Mouse (Mus musculus) limb, embryonic 15.5 days (tissue): Measurements from ENCODE around the gene H1f0. TPM values are rescaled to one million over a fixed set of nuclear protein-coding genes. Genes with fewer than 3 reads are reported as not detected.

Source experiments
- ATAC-seq: fragments of 200-750 bp; cut with Nextera tagmentation; 2 replicates; pipeline ENCODE4 v1.8.0; 2017; ENCODE audit warnings: low read depth, moderate TSS enrichment; ENCODE audit not compliant: insufficient number of reproducible peaks, low FRiP score, low TSS enrichment
- H3K27ac ChIP-seq: fragments of 300-500 bp; sonication (generic); 2 replicates; pipeline ENCODE4 v1.5.1; 2015; ENCODE audit warnings: moderate library complexity, mild to moderate bottlenecking, inconsistent platforms
- H3K27me3 ChIP-seq: fragments of 300-500 bp; sonication (generic); 2 replicates; pipeline ENCODE4 v1.6.1; 2015; ENCODE audit warnings: inconsistent platforms
- H3K36me3 ChIP-seq: fragments of 300-500 bp; sonication (generic); 2 replicates; pipeline ENCODE4 v1.6.1; 2015; ENCODE audit warnings: inconsistent platforms
- H3K4me1 ChIP-seq: fragments of 300-500 bp; sonication (generic); 2 replicates; pipeline ENCODE4 v1.6.1; 2015; ENCODE audit warnings: inconsistent platforms
- H3K4me2 ChIP-seq: fragments of 300-500 bp; sonication (generic); 2 replicates; pipeline ENCODE4 v1.6.1; 2015; ENCODE audit warnings: mild to moderate bottlenecking, inconsistent platforms
- H3K4me3 ChIP-seq: fragments of 300-500 bp; sonication (generic); 2 replicates; pipeline ENCODE4 v1.5.1; 2015; ENCODE audit warnings: mild to moderate bottlenecking, inconsistent platforms
- H3K9ac ChIP-seq: fragments of 300-500 bp; sonication (generic); 2 replicates; pipeline ENCODE4 v1.6.1; 2015; ENCODE audit warnings: inconsistent platforms
- H3K9me3 ChIP-seq: fragments of 300-500 bp; sonication (generic); 2 replicates; pipeline ENCODE4 v1.6.1; 2016; ENCODE audit warnings: inconsistent platforms
- WGBS: fragments of 180-500 bp; shearing (Covaris S2); methylation state at CpG from one replicate; pipeline ENCODE4 v1.1.7; 2015; 5-methylcytosine and 5-hydroxymethylcytosine counted together
- polyA plus RNA-seq: library from polyadenylated mRNA; unstranded; fragments of >200 nt; fragmentation: Nextera tagmentation; extraction: Ambion mirVana; gene quantifications from 2 replicates; pipeline ENCODE4 v1.2.1, GENCODE M21; 2015

H1f0 gene
- 487 and 628 TPM in 2 replicates for polyA plus RNA-seq

DNA sequence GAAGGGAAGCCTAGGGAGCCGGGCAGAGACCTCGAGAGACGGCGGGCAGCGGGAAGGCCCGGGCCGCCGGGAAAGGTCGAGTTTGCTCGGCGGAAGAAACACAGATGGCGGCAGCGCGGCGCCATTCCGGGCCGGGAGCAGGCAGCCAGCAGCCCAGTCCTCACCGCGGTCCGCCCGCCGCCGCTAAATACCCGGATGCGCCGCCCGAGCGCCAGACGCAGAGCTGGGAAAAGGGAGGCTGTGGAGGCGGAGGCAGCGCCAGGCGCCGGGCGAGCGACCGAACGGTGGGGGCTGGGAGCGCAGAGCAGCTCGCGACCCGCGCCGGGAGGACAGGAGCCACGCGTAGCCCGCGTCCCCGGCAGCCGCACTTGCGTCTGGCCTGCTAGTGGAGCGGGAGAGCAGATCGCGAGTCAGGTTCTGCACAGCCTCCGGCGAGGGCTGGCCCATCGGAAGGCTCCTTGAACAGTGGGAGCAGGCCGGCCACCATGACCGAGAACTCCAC is at the start of gene H1f0:
TSS of gene H1f0 (plus strand) at position 214 of the 502 bp plus-strand sequence.
- peak within 1 kb of the TSS; percentile 95 for H3K9ac ChIP-seq
- H3K27ac ChIP-seq, result peak within 1 kb of the TSS; percentile 98
- H3K4me2 ChIP-seq, result peak within 1 kb of the TSS; percentile 95
- no peaks in the 10 kb centered on the region for H3K27me3 ChIP-seq
- no peaks in the 10 kb centered on the region for H3K36me3 ChIP-seq
- peak; percentile 77 for ATAC-seq
- 0% methylated on average over 49 of the region's 58 CpGs for WGBS
- H3K9me3 ChIP-seq, result no peaks in the 10 kb centered on the region
- peak within 1 kb of the TSS; percentile 79 for H3K4me3 ChIP-seq
- H3K4me1 ChIP-seq, result peaks cover 34% of the 10 kb centered on the region

GRCm38 (mm10) chr15:78978875-78979274 is 49.4 kb upstream of the H1f0 start:
- 0 out of 2 replicates have a peak overlapping the region, but pooled peaks have one; percentile 14 for H3K9ac ChIP-seq
- H3K27me3 ChIP-seq, result no peaks in the 10 kb centered on the region
- no peak overlapping the region for H3K4me2 ChIP-seq

GRCm38 (mm10) chr15:78980084-78980483 is 48.2 kb upstream of the H1f0 start:
- no peaks in the 10 kb centered on the region for H3K27me3 ChIP-seq
- H3K27ac ChIP-seq, result no peak overlapping the region
- 81% methylated on average over 4 of the region's 4 CpGs for WGBS
- peaks cover 49% of the 10 kb centered on the region for H3K4me1 ChIP-seq
- no peak overlapping the region for H3K4me2 ChIP-seq
- no peak overlapping the region for H3K4me3 ChIP-seq
- ATAC-seq, result no peak
- no peaks in the 10 kb centered on the region for H3K9me3 ChIP-seq
- no peak overlapping the region for H3K9ac ChIP-seq
- H3K36me3 ChIP-seq, result no peaks in the 10 kb centered on the region

More at GRCm38 (mm10) chr15:78978875-78979274, 49.4 kb upstream of the H1f0 start:
- Histone ChIP-seq H3K9me3 (no peaks in the 10 kb centered on the region), H3K4me1 (peaks cover 36% of the 10 kb centered on the region), H3K4me3 (no peak overlapping the region), H3K27ac (peak overlapping the region; percentile 65), H3K36me3 (no peaks in the 10 kb centered on the region)
- 6% methylated on average over 4 of the region's 4 CpGs for WGBS
- ATAC-seq, result 0 out of 2 replicates have a peak, but pooled peaks have one; percentile 37

DNA sequence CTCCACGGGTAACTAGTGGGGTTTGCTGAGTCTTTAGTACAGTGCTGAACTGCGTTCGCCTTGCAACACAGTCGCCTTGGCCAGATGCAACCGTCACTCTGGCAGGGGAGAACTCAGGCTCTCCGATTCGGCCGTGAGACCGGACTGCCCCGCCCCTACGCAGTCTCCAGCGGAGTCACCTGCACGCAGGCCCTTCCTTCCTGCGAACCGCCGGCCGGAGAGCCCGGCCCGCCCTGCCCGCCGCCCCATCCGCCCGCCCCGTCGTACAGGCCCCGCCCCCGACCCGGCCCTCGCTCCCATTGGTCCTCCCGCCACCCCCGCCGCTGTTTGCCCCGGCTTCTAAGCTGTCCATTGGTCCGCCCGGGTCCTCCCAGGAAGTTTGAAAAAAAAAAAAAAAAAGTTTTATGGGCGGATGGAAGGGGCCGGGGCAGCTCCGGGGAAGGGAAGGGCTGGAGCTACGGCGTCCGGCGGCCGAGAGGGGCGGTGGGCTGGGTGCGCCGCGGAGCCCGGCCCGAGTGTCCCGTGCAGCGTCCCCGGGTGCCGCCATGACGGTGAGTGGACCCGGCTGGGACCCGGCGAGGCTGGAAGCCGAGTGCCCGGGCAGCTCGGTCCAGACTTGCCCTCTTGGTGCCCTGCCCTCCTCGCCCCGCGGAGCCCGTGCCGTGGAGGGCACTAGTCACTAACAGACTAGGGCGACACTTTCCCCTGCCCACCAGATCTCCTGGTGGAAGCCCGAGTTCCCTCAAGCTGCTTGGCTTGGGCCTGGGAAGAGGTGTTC is 45.4 kb upstream of the H1f0 start:
- H3K27ac ChIP-seq, result peak overlapping the region; percentile 96
- WGBS, result under 1% methylated on average over 67 of the region's 67 CpGs
- H3K9me3 ChIP-seq, result no peaks in the 10 kb centered on the region
- peak; percentile 86 for ATAC-seq
- H3K27me3 ChIP-seq, result no peaks in the 10 kb centered on the region
- H3K4me1 ChIP-seq, result peaks cover 71% of the 10 kb centered on the region
- peak overlapping the region; percentile 98 for H3K4me3 ChIP-seq
- peak overlapping the region; percentile 89 for H3K4me2 ChIP-seq
- H3K9ac ChIP-seq, result peak overlapping the region; percentile 66
- H3K36me3 ChIP-seq, result peaks cover 9% of the 10 kb centered on the region; the same call in 1 of the 2 replicates

- H3K9me3 ChIP-seq, result no peaks in the 10 kb centered on the region
- no peaks in the 10 kb centered on the region for H3K27me3 ChIP-seq
- H3K4me2 ChIP-seq, result peak overlapping the region; percentile 89
- H3K36me3 ChIP-seq, result peaks cover 16% of the 10 kb centered on the region
- peak overlapping the region; percentile 98 for H3K4me3 ChIP-seq
- peaks cover 72% of the 10 kb centered on the region for H3K4me1 ChIP-seq
- ATAC-seq, result peak; percentile 74
- peak overlapping the region; percentile 96 for H3K27ac ChIP-seq
- H3K9ac ChIP-seq, result peak overlapping the region; percentile 66
- WGBS, result under 1% methylated on average over 21 of the region's 21 CpGs
Measured at GRCm38 (mm10) chr15:78983436-78984285, 44.6 kb upstream of the H1f0 start.

- Histone ChIP-seq H3K4me3 (peak overlapping the region; percentile 98), H3K4me2 (peak overlapping the region; percentile 89), H3K4me1 (peaks cover 68% of the 10 kb centered on the region), H3K27me3 (no peaks in the 10 kb centered on the region), H3K27ac (peak overlapping the region; percentile 96), H3K9ac (peak overlapping the region; percentile 21; the same call in 1 of the 2 replicates), H3K36me3 (peaks cover 23% of the 10 kb centered on the region), H3K9me3 (no peaks in the 10 kb centered on the region)
- WGBS, result 31% methylated on average over 5 of the region's 5 CpGs
- ATAC-seq, result no peak
Measured at GRCm38 (mm10) chr15:78984286-78984778, 43.9 kb upstream of the H1f0 start.

DNA sequence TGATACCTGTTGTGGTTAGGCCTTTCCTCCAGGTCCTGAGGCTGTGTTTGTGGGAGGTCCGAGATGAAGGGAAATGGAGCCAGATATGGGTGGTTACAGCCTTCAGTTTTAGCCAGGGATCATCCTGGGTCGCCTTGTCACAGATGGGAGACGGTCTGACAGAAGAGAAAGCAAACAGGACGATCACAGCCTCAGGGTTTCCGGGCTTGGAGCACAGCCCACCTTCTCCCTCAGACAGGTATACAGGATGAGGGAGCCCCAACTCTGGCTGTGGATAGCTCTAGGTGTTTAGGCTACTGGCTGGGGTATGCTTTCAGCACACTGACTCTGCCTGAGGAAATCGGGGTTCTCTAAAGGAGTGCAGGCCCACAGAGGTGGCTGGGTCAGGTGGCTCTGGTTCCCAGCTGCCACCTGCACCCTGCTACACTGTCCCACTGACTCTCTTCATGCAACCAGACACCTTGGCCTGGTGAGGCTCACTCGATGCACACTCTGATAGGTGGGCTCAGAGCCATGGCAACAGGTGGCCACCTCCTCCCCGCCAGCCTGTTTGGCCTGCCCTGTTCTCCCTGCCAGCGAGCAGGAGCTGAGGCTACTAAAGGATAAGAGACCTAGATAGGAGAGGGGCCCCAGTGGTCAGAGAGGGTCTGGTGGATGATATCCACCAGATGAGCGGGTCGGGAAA is 41.6 kb upstream of the H1f0 start:
- peaks cover 47% of the 10 kb centered on the region for H3K36me3 ChIP-seq
- no peak overlapping the region for H3K4me3 ChIP-seq
- no peak overlapping the region for H3K9ac ChIP-seq
- no peak overlapping the region for H3K4me2 ChIP-seq
- H3K4me1 ChIP-seq, result peaks cover 59% of the 10 kb centered on the region
- 61% methylated on average over 11 of the region's 11 CpGs for whole genome bisulfite sequencing
- H3K27ac ChIP-seq, result no peak overlapping the region
- H3K9me3 ChIP-seq, result no peaks in the 10 kb centered on the region
- H3K27me3 ChIP-seq, result no peaks in the 10 kb centered on the region
- no peak for ATAC-seq

GRCm38 (mm10) chr15:78988499-78988971 is 39.7 kb upstream of the H1f0 start:
- H3K4me1 ChIP-seq, result peaks cover 52% of the 10 kb centered on the region

GRCm38 (mm10) chr15:78989152-78990092 is 38.8 kb upstream of the H1f0 start:
- Histone ChIP-seq H3K36me3 (peaks cover 74% of the 10 kb centered on the region), H3K27ac (no peak overlapping the region), H3K4me2 (no peak overlapping the region), H3K9me3 (no peaks in the 10 kb centered on the region), H3K4me3 (no peak overlapping the region), H3K9ac (no peak overlapping the region), H3K4me1 (peaks cover 43% of the 10 kb centered on the region), H3K27me3 (no peaks in the 10 kb centered on the region)
- no peak for ATAC-seq
- 86% methylated on average over 14 of the region's 14 CpGs for WGBS

More at GRCm38 (mm10) chr15:78988499-78988971, 39.7 kb upstream of the H1f0 start:
- Histone ChIP-seq H3K27me3 (no peaks in the 10 kb centered on the region), H3K9ac (no peak overlapping the region), H3K4me2 (no peak overlapping the region), H3K27ac (peak overlapping the region; percentile 57), H3K9me3 (no peaks in the 10 kb centered on the region), H3K36me3 (peaks cover 65% of the 10 kb centered on the region), H3K4me3 (no peak overlapping the region)
- 40% methylated on average over 14 of the region's 14 CpGs for WGBS
- no peak for ATAC-seq

DNA sequence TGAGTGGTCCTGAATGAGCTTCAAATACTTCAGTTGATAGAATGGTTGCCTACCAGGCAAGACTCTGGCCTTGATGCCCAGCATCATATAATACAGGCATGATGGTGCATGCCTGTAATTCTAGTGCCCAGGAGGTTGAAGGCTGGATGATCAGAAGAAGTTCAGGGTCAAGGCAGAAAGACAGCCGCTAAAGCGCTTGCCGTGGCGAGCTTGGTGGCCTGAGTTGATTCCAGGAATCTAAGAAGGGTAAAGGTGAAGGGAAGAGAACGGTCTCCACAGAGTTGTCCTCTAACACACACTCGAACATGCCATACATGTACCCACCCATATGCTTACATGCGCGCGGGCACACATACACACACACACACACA is 38.2 kb upstream of the H1f0 start:
- Histone ChIP-seq H3K4me3 (no peak overlapping the region), H3K9me3 (no peaks in the 10 kb centered on the region), H3K4me1 (peaks cover 37% of the 10 kb centered on the region), H3K27ac (no peak overlapping the region), H3K36me3 (peaks cover 81% of the 10 kb centered on the region), H3K27me3 (no peaks in the 10 kb centered on the region), H3K9ac (no peak overlapping the region), H3K4me2 (no peak overlapping the region)
- WGBS, result 97% methylated on average over 9 of the region's 9 CpGs
- no peak for ATAC-seq
